Mouse (Mus musculus) neural tube, embryonic 12.5 days (tissue): ENCODE data around the gene Pip5k1b. TPM values are rescaled to one million over a fixed set of nuclear protein-coding genes. Genes with fewer than 3 reads are reported as not detected.

Experiments
- ATAC-seq: fragments of 200-750 bp; cut with Nextera tagmentation; 2 replicates; pipeline ENCODE4 v1.8.0; 2017; ENCODE audit warnings: low read depth, mild to moderate bottlenecking, moderate TSS enrichment, moderate library complexity; ENCODE audit not compliant: low FRiP score
- H3K27ac ChIP-seq: fragments of 300-500 bp; sonication (generic); 2 replicates; pipeline ENCODE4 v1.5.1; 2016
- H3K27me3 ChIP-seq: fragments of 300-500 bp; sonication (generic); replicated peaks from 2 replicates; pipeline ENCODE4 v1.6.1; 2016; ENCODE audit warnings: mild to moderate bottlenecking
- H3K36me3 ChIP-seq: fragments of 300-500 bp; sonication (generic); 2 replicates; pipeline ENCODE4 v1.6.1; 2016; ENCODE audit warnings: mild to moderate bottlenecking
- H3K4me1 ChIP-seq: fragments of 300-500 bp; sonication (generic); 2 replicates; pipeline ENCODE4 v1.6.1; 2016
- H3K4me2 ChIP-seq: fragments of 300-500 bp; sonication (generic); replicated peaks from 2 replicates; pipeline ENCODE4 v1.6.1; 2016; ENCODE audit warnings: mild to moderate bottlenecking
- H3K4me3 ChIP-seq: fragments of 300-500 bp; sonication (generic); 2 replicates; pipeline ENCODE4 v1.5.1; 2016
- H3K9ac ChIP-seq: fragments of 300-500 bp; sonication (generic); 2 replicates; pipeline ENCODE4 v1.6.1; 2016; ENCODE audit warnings: mild to moderate bottlenecking
- H3K9me3 ChIP-seq: fragments of 300-500 bp; sonication (generic); 2 replicates; pipeline ENCODE4 v1.6.1; 2016; ENCODE audit warnings: mild to moderate bottlenecking
- WGBS: fragments of 180-500 bp; shearing (Covaris S2); methylation state at CpG from one replicate; pipeline ENCODE4 v1.1.7; 2016; 5-methylcytosine and 5-hydroxymethylcytosine counted together
- polyA plus RNA-seq: library from polyadenylated mRNA; unstranded; fragments of >200 nt; fragmentation: Nextera tagmentation; extraction: Ambion mirVana; gene quantifications from 2 replicates; pipeline ENCODE4 v1.2.1, GENCODE M21; 2016

The Pip5k1b gene
- polyA plus RNA-seq, 1 experiment from 2014 or later = 1.7 TPM

DNA sequence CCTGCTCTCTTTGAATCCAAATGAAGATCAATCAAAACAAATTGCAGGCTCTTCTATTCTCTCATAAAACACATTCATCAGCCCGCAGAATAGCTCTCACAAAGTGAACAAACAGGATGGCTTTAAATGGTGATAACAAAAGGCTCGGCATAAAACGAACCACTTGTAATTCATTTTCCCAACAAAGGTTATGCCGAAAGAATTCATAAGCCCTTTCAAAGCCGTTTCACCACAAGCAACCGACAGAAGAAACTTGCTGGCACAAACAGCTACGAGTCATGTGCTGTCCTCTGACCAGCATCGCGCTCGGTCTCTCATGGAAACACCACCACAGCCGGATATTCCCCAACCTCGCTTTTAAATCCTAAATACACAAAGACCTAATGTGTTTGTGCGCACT lies 102.3 kb downstream of the Pip5k1b start:
- 30% methylated on average over 13 of the region's 13 CpGs for WGBS
- H3K9me3 ChIP-seq = no peaks in the 10 kb centered on the region
- ATAC-seq = no peak
- no peak overlapping the region for H3K27ac ChIP-seq
- H3K4me3 ChIP-seq = no peak overlapping the region
- H3K9ac ChIP-seq = no peak overlapping the region
- peak overlapping the region; percentile 38; the same call in 1 of the 2 replicates for H3K4me2 ChIP-seq
- H3K36me3 ChIP-seq = no peaks in the 10 kb centered on the region
- no peaks in the 10 kb centered on the region for H3K27me3 ChIP-seq
- H3K4me1 ChIP-seq = 0 out of 2 replicates have a peak, but pooled peaks cover 5% of the 10 kb centered on the region

- no peaks in the 10 kb centered on the region for H3K27me3 ChIP-seq
- no peak overlapping the region for H3K4me3 ChIP-seq
- peak; percentile 69; the same call in 1 of the 2 replicates for ATAC-seq
- no peaks in the 10 kb centered on the region for H3K9me3 ChIP-seq
- no peaks in the 10 kb centered on the region for H3K36me3 ChIP-seq
- no peak overlapping the region for H3K27ac ChIP-seq
- 0 out of 2 replicates have a peak, but pooled peaks cover 5% of the 10 kb centered on the region for H3K4me1 ChIP-seq
- H3K9ac ChIP-seq = no peak overlapping the region
- no peak overlapping the region for H3K4me2 ChIP-seq
- 20% methylated on average over 3 of the region's 3 CpGs for WGBS
Observed at GRCm38 (mm10) chr19:24452441-24452898, 103.2 kb downstream of the Pip5k1b start.

DNA sequence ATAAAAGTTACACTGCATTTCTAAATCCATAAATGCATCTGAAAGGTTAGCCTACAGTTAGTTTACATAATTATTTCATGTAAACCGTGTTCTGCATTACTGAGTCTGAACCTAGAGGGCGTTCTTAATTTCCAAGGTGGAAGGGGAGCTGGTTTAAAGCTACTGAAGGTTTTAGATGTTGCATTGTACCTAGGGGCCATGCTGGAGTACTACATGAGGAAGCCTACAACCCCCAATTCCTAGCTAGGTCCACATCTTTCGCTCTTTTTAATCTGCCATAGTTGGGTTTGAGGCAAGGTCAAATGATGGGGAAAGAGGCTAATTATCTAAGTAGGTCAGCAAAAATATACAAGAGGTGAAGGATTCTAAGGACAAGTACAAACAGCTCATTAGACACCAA lies 104.0 kb downstream of the Pip5k1b start:
- WGBS = 93% methylated on average over 3 of the region's 3 CpGs
- Histone ChIP-seq H3K9ac (no peak overlapping the region), H3K4me1 (0 out of 2 replicates have a peak, but pooled peaks cover 5% of the 10 kb centered on the region), H3K27ac (no peak overlapping the region), H3K9me3 (no peaks in the 10 kb centered on the region), H3K4me2 (no peak overlapping the region), H3K36me3 (no peaks in the 10 kb centered on the region), H3K27me3 (no peaks in the 10 kb centered on the region), H3K4me3 (no peak overlapping the region)
- no peak for ATAC-seq

GRCm38 (mm10) chr19:24450740-24451139 lies 104.9 kb downstream of the Pip5k1b start:
- Histone ChIP-seq H3K9me3 (no peaks in the 10 kb centered on the region), H3K27ac (no peak overlapping the region), H3K27me3 (no peaks in the 10 kb centered on the region), H3K4me3 (no peak overlapping the region), H3K4me1 (0 out of 2 replicates have a peak, but pooled peaks cover 5% of the 10 kb centered on the region), H3K9ac (no peak overlapping the region), H3K4me2 (no peak overlapping the region), H3K36me3 (no peaks in the 10 kb centered on the region)
- ATAC-seq = no peak
- 89% methylated on average over 8 of the region's 8 CpGs for whole genome bisulfite sequencing

DNA sequence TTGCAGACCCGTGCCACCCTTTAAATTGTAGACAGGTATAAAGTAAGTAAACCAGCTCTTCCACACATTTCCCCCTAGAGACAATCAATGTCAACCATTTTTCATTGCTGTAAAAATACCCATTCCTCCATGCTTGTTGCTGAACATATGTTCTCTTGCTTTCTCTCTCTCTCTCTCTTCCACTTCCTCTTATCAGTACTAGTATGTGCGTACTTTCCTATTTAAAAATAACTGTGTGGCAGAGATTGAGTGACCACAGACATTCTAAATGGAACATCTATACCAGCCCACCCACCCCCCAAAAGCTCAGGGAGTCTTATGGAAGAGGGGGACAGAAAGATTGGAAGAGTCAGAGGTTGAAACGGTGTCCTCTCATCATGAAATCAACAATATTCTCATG lies 111.3 kb downstream of the Pip5k1b start:
- no peaks in the 10 kb centered on the region for H3K36me3 ChIP-seq
- 93% methylated on average over 3 of the region's 3 CpGs for WGBS

DNA sequence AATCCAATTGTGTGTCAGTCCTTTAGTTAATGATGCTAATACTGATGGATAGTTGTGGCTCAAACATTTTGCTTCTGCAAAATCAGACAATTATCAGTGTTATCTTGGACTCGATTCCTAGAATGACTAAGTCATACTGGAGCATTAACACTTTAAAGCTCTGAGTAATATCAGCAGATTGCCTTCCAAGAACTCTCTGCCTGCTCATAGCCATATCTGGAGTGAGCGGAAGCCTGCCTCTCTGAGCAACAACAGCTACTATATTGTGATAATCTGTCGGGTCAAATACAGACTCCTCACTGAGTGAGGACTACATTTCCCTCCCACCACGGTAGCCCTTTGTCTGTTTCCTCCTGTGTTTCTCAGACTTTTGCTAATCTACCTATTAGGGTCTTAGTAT lies 116.0 kb downstream of the Pip5k1b start:
- H3K27ac ChIP-seq = no peak overlapping the region
- no peaks in the 10 kb centered on the region for H3K36me3 ChIP-seq
- no peak overlapping the region for H3K9ac ChIP-seq
- H3K27me3 ChIP-seq = no peaks in the 10 kb centered on the region
- 89% methylated on average over 4 of the region's 4 CpGs for WGBS
- no peaks in the 10 kb centered on the region for H3K4me1 ChIP-seq
- H3K4me2 ChIP-seq = no peak overlapping the region
- ATAC-seq = no peak
- H3K9me3 ChIP-seq = no peaks in the 10 kb centered on the region
- no peak overlapping the region for H3K4me3 ChIP-seq

More for the DNA sequence above, 111.3 kb downstream of the Pip5k1b start:
- no peak overlapping the region for H3K9ac ChIP-seq
- H3K4me3 ChIP-seq = no peak overlapping the region
- no peaks in the 10 kb centered on the region for H3K9me3 ChIP-seq
- H3K27ac ChIP-seq = no peak overlapping the region
- no peaks in the 10 kb centered on the region for H3K27me3 ChIP-seq
- H3K4me2 ChIP-seq = no peak overlapping the region
- ATAC-seq = no peak
- H3K4me1 ChIP-seq = no peaks in the 10 kb centered on the region

DNA sequence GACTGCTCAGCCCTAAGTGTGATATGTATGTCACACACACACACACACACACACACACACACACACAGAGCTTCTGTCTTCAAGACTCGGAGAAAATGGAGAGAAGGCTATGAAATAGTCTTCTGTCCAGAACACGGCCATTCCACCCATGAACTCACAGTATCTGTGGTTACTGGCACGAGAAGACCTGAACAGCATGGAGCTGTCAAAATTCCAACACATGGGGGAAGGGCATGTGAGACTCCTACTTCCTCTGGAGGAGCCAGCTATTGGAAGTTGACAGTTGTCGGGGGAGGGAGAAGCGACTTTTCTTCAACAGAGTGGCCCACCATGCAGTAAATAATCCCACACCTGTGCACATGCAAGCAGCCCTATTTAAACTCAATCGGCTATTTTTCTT lies 121.4 kb downstream of the Pip5k1b start:
- H3K27ac ChIP-seq = no peak overlapping the region
- no peak overlapping the region for H3K4me2 ChIP-seq
- WGBS = 88% methylated on average over 6 of the region's 6 CpGs
- no peak overlapping the region for H3K9ac ChIP-seq
- no peak for ATAC-seq
- no peaks in the 10 kb centered on the region for H3K9me3 ChIP-seq
- no peaks in the 10 kb centered on the region for H3K36me3 ChIP-seq
- no peaks in the 10 kb centered on the region for H3K27me3 ChIP-seq
- no peak overlapping the region for H3K4me3 ChIP-seq
- H3K4me1 ChIP-seq = no peaks in the 10 kb centered on the region

GRCm38 (mm10) chr19:24432447-24432846 lies 123.2 kb downstream of the Pip5k1b start:
- Histone ChIP-seq H3K9ac (no peak overlapping the region), H3K4me1 (no peaks in the 10 kb centered on the region), H3K9me3 (no peaks in the 10 kb centered on the region), H3K27me3 (no peaks in the 10 kb centered on the region), H3K4me2 (no peak overlapping the region), H3K4me3 (no peak overlapping the region), H3K27ac (no peak overlapping the region), H3K36me3 (no peaks in the 10 kb centered on the region)
- WGBS = 87% methylated on average over 5 of the region's 5 CpGs
- ATAC-seq = no peak

DNA sequence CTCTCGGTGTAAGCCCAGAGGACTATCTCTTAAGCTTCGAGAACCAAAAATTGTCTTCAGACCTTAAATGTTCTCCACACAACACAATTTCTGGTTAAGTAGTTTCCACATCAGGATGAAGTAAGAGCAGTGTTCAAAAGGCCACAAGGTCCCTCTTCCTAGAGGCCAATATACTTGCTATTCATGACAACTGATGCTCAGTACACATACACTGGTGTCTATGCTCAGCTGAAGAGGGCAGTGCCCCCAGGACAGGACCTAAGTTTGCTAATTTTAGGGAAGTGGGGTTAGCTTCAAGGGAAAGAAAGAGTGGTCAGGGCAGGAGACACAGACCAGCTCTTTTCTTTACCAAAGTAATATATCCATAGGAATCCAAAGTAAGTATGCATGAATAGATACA lies 124.3 kb downstream of the Pip5k1b start:
- no peak overlapping the region for H3K27ac ChIP-seq

GRCm38 (mm10) chr19:24428011-24428410 lies 127.7 kb downstream of the Pip5k1b start:
- ATAC-seq = no peak
- H3K36me3 ChIP-seq = no peaks in the 10 kb centered on the region
- H3K9ac ChIP-seq = no peak overlapping the region
- H3K27me3 ChIP-seq = no peaks in the 10 kb centered on the region
- H3K4me2 ChIP-seq = no peak overlapping the region
- WGBS = 96% methylated on average over 3 of the region's 3 CpGs
- no peaks in the 10 kb centered on the region for H3K9me3 ChIP-seq
- H3K27ac ChIP-seq = no peak overlapping the region
- H3K4me3 ChIP-seq = no peak overlapping the region
- no peaks in the 10 kb centered on the region for H3K4me1 ChIP-seq

More for the DNA sequence above, 124.3 kb downstream of the Pip5k1b start:
- no peaks in the 10 kb centered on the region for H3K4me1 ChIP-seq
- no peak for ATAC-seq
- no peak overlapping the region for H3K4me2 ChIP-seq
- H3K9ac ChIP-seq = no peak overlapping the region
- H3K9me3 ChIP-seq = no peaks in the 10 kb centered on the region
- no peak overlapping the region for H3K4me3 ChIP-seq
- 91% methylated on average over 2 of the region's 2 CpGs for whole genome bisulfite sequencing
- H3K27me3 ChIP-seq = no peaks in the 10 kb centered on the region
- H3K36me3 ChIP-seq = no peaks in the 10 kb centered on the region

GRCm38 (mm10) chr19:24427258-24427657 lies 128.4 kb downstream of the Pip5k1b start:
- H3K27ac ChIP-seq = no peak overlapping the region
- no peak overlapping the region for H3K9ac ChIP-seq
- no peaks in the 10 kb centered on the region for H3K9me3 ChIP-seq
- no peaks in the 10 kb centered on the region for H3K27me3 ChIP-seq
- H3K4me3 ChIP-seq = no peak overlapping the region
- H3K4me2 ChIP-seq = no peak overlapping the region
- WGBS = 82% methylated on average over 4 of the region's 4 CpGs
- H3K4me1 ChIP-seq = no peaks in the 10 kb centered on the region
- no peaks in the 10 kb centered on the region for H3K36me3 ChIP-seq
- no peak for ATAC-seq

DNA sequence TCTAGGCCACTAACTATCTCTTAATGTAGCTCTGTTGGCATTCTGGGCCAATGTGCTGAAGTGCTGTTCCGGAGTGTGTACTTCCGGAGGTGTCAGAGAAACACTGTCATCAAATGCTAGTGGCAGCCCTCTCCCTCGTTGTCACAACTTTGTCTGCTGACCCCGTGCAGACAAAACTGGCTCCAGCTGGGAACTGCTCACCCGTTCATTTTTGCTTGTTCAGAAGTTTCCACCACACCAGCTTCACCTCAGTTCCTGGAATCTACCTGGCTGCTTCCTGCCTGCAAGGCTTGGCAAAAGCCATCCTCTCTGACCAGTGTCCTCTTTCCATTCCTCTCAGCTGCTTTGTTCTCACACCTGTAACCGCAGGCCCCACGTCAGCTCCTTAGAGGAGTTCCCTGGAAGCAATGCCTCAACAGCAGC lies 128.9 kb downstream of the Pip5k1b start:
- Histone ChIP-seq H3K4me3 (no peak overlapping the region), H3K9ac (no peak overlapping the region), H3K4me2 (no peak overlapping the region), H3K27ac (no peak overlapping the region), H3K4me1 (no peaks in the 10 kb centered on the region), H3K27me3 (no peaks in the 10 kb centered on the region), H3K9me3 (no peaks in the 10 kb centered on the region), H3K36me3 (no peaks in the 10 kb centered on the region)
- ATAC-seq = no peak
- 92% methylated on average over 7 of the region's 7 CpGs for WGBS

- WGBS = 66% methylated on average over 3 of the region's 3 CpGs
- H3K9ac ChIP-seq = no peak overlapping the region
- ATAC-seq = no peak
- no peaks in the 10 kb centered on the region for H3K4me1 ChIP-seq
- H3K27me3 ChIP-seq = no peaks in the 10 kb centered on the region
- H3K4me3 ChIP-seq = no peak overlapping the region
- H3K9me3 ChIP-seq = no peaks in the 10 kb centered on the region
- no peak overlapping the region for H3K4me2 ChIP-seq
- no peaks in the 10 kb centered on the region for H3K36me3 ChIP-seq
- no peak overlapping the region for H3K27ac ChIP-seq
Observed at GRCm38 (mm10) chr19:24418030-24418429, 137.6 kb downstream of the Pip5k1b start.
